Mouse (Mus musculus): ENCODE data around the gene Stard13. TPM values are rescaled to one million over a fixed set of nuclear protein-coding genes. Genes with fewer than 3 reads are reported as not detected.

The Stard13 gene
- polyA plus RNA-seq, 1 experiment from 2014 or later, result 4.5 TPM

- H3K9me3 ChIP-seq (replicated peaks; ENCODE audit: control insufficient read depth, low read length), result no peaks in the 10 kb centered on the region
- no peak overlapping the region for H3K27ac ChIP-seq (ENCODE audit: low read length)
- no peaks in the 10 kb centered on the region for H3K36me3 ChIP-seq (ENCODE audit: control insufficient read depth, insufficient read depth)
- no peaks in the 10 kb centered on the region for H3K27me3 ChIP-seq (ENCODE audit: control insufficient read depth, insufficient read depth, low read length)
- peaks cover 13% of the 10 kb centered on the region for H3K4me1 ChIP-seq (ENCODE audit: control insufficient read depth, insufficient read depth, low read length)
- H3K9ac ChIP-seq (ENCODE audit: low read length), result no peak overlapping the region
- 78% methylated on average over 9 of the region's 9 CpGs for WGBS
- H3K4me3 ChIP-seq (ENCODE audit: low read length), result no peak overlapping the region
- ATAC-seq (replicated peaks; ENCODE audit: extremely low read depth, insufficient read depth, low FRiP score), result no peak
- H3K4me2 ChIP-seq (ENCODE audit: low read depth, low read length), result no peak overlapping the region
These were observed 53.4 kb downstream of the Stard13 start for GRCm38 (mm10) chr5:151180176-151180785.

- no peak overlapping the region for H3K4me3 ChIP-seq (ENCODE audit: low read length)
- H3K27me3 ChIP-seq (ENCODE audit: control insufficient read depth, insufficient read depth, low read length), result no peaks in the 10 kb centered on the region
- H3K4me1 ChIP-seq (ENCODE audit: control insufficient read depth, insufficient read depth, low read length), result peaks cover 8% of the 10 kb centered on the region
- H3K9ac ChIP-seq (ENCODE audit: low read length), result no peak overlapping the region
- H3K9me3 ChIP-seq (replicated peaks; ENCODE audit: control insufficient read depth, low read length), result no peaks in the 10 kb centered on the region
- H3K27ac ChIP-seq (ENCODE audit: low read length), result no peak overlapping the region
- no peak for ATAC-seq (replicated peaks; ENCODE audit: extremely low read depth, insufficient read depth, low FRiP score)
- H3K4me2 ChIP-seq (ENCODE audit: low read depth, low read length), result no peak overlapping the region
- 88% methylated on average over 3 of the region's 3 CpGs for whole genome bisulfite sequencing
- H3K36me3 ChIP-seq (ENCODE audit: control insufficient read depth, insufficient read depth), result no peaks in the 10 kb centered on the region
These were observed 56.5 kb downstream of the Stard13 start for GRCm38 (mm10) chr5:151177171-151177570.

DNA sequence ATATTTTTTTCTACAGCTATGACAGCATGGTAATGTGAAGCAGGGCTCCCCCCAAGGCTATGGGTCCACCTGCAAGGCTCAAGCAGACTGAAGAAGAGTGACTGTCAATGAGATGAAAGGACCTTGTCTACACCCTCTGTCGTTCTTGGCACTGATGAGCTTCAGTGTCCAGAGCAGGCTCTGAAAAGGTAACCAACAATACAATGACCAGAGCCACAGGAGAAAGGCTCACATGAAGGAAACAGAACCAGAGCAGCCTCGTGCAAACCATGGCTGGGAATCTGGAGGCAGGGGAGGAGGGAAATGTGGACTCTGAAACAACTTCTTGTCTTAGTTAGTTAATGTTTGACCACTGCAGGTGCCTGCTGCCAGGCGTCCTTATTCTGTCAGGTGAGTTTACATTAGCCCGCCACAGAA is 57.7 kb downstream of the Stard13 start:
- 70% methylated on average over 4 of the region's 4 CpGs for WGBS
- Histone ChIP-seq H3K36me3 (ENCODE audit: control insufficient read depth, insufficient read depth) (no peaks in the 10 kb centered on the region), H3K4me2 (ENCODE audit: low read depth, low read length) (no peak overlapping the region), H3K9ac (ENCODE audit: low read length) (no peak overlapping the region), H3K9me3 (replicated peaks; ENCODE audit: control insufficient read depth, low read length) (no peaks in the 10 kb centered on the region), H3K27me3 (ENCODE audit: control insufficient read depth, insufficient read depth, low read length) (no peaks in the 10 kb centered on the region), H3K4me3 (ENCODE audit: low read length) (no peak overlapping the region), H3K27ac (ENCODE audit: low read length) (no peak overlapping the region), H3K4me1 (ENCODE audit: control insufficient read depth, insufficient read depth, low read length) (peaks cover 8% of the 10 kb centered on the region)
- no peak for ATAC-seq (replicated peaks; ENCODE audit: extremely low read depth, insufficient read depth, low FRiP score)

DNA sequence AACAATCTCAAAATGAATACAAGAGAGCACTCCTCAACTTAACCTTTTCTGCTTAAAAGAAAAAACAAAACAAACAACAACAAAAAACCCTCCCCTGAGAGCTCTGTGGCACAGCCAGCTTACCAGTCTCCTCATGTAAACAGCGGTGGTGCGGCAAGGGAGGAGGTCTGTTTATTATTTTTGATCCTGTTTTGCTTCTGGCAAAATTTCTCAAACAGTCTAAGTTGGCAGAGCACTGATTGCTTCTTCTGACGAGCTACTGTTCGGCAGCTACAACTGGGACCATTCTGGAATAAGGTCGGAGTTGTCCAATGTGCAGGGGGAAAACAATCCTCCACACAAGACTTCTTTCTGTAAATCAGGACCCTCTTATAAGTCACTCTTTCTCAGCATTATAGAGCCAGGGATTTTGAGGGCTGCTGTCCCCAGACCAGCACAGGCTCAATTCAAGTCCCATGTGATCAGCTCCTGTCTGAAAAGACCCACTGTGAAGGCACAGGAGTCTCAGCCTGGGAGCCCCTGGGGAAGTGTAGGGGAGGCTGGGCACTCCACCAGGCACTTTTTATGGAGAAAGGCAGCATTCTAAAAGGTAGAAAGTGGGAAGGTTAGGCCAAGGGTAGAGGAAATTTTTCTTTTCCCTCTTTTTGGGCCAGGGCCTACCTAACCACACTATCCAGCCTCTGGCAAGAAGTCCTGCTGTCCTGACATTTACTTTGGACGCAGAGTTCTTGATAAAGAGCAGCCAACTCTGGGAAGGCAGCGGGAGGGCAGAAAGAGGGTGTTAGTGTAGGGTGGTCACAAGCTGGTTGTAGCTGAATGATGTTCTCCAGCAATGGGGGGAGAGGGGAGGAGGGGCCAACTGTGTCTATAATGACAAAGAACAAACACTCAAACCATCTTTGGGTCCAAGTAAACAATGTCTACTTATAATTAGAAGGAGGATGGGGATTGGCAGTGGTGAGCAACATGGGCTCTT is 58.9 kb downstream of the Stard13 start:
- no peaks in the 10 kb centered on the region for H3K36me3 ChIP-seq (ENCODE audit: control insufficient read depth, insufficient read depth)
- no peak overlapping the region for H3K9ac ChIP-seq (ENCODE audit: low read length)
- no peaks in the 10 kb centered on the region for H3K27me3 ChIP-seq (ENCODE audit: control insufficient read depth, insufficient read depth, low read length)
- no peaks in the 10 kb centered on the region for H3K9me3 ChIP-seq (replicated peaks; ENCODE audit: control insufficient read depth, low read length)
- H3K27ac ChIP-seq (ENCODE audit: low read length), result peak overlapping the region; percentile 33
- H3K4me1 ChIP-seq (ENCODE audit: control insufficient read depth, insufficient read depth, low read length), result peaks cover 8% of the 10 kb centered on the region
- WGBS, result 53% methylated on average over 7 of the region's 7 CpGs
- no peak overlapping the region for H3K4me3 ChIP-seq (ENCODE audit: low read length)
- no peak overlapping the region for H3K4me2 ChIP-seq (ENCODE audit: low read depth, low read length)
- no peak; the same call in 1 of the 2 replicates for ATAC-seq (replicated peaks; ENCODE audit: extremely low read depth, insufficient read depth, low FRiP score)

- Histone ChIP-seq H3K4me2 (ENCODE audit: low read depth, low read length) (no peak overlapping the region), H3K27me3 (ENCODE audit: control insufficient read depth, insufficient read depth, low read length) (no peaks in the 10 kb centered on the region), H3K4me3 (ENCODE audit: low read length) (no peak overlapping the region), H3K4me1 (ENCODE audit: control insufficient read depth, insufficient read depth, low read length) (peaks cover 8% of the 10 kb centered on the region), H3K9ac (ENCODE audit: low read length) (no peak overlapping the region), H3K9me3 (replicated peaks; ENCODE audit: control insufficient read depth, low read length) (no peaks in the 10 kb centered on the region), H3K27ac (ENCODE audit: low read length) (no peak overlapping the region), H3K36me3 (ENCODE audit: control insufficient read depth, insufficient read depth) (no peaks in the 10 kb centered on the region)
- no peak for ATAC-seq (replicated peaks; ENCODE audit: extremely low read depth, insufficient read depth, low FRiP score)
- 77% methylated on average over 1 of the region's 1 CpGs for WGBS
These were observed 59.9 kb downstream of the Stard13 start for GRCm38 (mm10) chr5:151173774-151174173.

- H3K4me3 ChIP-seq (ENCODE audit: low read length), result no peak overlapping the region
- no peak overlapping the region for H3K27ac ChIP-seq (ENCODE audit: low read length)
- no peaks in the 10 kb centered on the region for H3K9me3 ChIP-seq (replicated peaks; ENCODE audit: control insufficient read depth, low read length)
- H3K27me3 ChIP-seq (ENCODE audit: control insufficient read depth, insufficient read depth, low read length), result no peaks in the 10 kb centered on the region
- H3K36me3 ChIP-seq (ENCODE audit: control insufficient read depth, insufficient read depth), result no peaks in the 10 kb centered on the region
- no peak for ATAC-seq (replicated peaks; ENCODE audit: extremely low read depth, insufficient read depth, low FRiP score)
- no peak overlapping the region for H3K4me2 ChIP-seq (ENCODE audit: low read depth, low read length)
- no peak overlapping the region for H3K9ac ChIP-seq (ENCODE audit: low read length)
- H3K4me1 ChIP-seq (ENCODE audit: control insufficient read depth, insufficient read depth, low read length), result peaks cover 11% of the 10 kb centered on the region
- WGBS, result 85% methylated on average over 3 of the region's 3 CpGs
These were observed 63.4 kb downstream of the Stard13 start for GRCm38 (mm10) chr5:151170168-151170750.

DNA sequence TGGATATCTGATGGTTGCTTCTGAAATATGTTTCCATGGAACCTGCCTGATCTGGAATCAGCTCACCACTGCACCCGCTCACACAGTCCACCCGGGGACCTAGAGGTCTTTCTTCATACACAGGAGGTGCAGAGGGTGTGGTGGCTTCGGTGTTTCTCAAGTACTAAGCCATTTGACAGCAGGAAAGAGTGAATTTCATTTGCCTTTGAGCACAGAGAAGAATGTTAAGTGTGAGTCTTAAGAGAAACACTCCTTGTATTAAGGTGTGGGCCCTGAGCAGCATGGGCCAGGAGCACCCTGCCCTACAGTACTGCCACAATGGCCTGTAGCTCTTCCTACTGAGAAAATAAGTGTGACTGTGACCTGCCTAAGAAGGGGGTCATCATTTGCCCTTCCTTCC is 65.4 kb downstream of the Stard13 start:
- no peak overlapping the region for H3K27ac ChIP-seq (ENCODE audit: low read length)
- ATAC-seq (replicated peaks; ENCODE audit: extremely low read depth, insufficient read depth, low FRiP score), result no peak
- WGBS, result 82% methylated on average over 3 of the region's 3 CpGs
- no peaks in the 10 kb centered on the region for H3K27me3 ChIP-seq (ENCODE audit: control insufficient read depth, insufficient read depth, low read length)
- no peak overlapping the region for H3K4me3 ChIP-seq (ENCODE audit: low read length)
- no peak overlapping the region for H3K4me2 ChIP-seq (ENCODE audit: low read depth, low read length)
- H3K36me3 ChIP-seq (ENCODE audit: control insufficient read depth, insufficient read depth), result no peaks in the 10 kb centered on the region
- H3K9ac ChIP-seq (ENCODE audit: low read length), result no peak overlapping the region
- no peaks in the 10 kb centered on the region for H3K9me3 ChIP-seq (replicated peaks; ENCODE audit: control insufficient read depth, low read length)
- peaks cover 7% of the 10 kb centered on the region for H3K4me1 ChIP-seq (ENCODE audit: control insufficient read depth, insufficient read depth, low read length)

DNA sequence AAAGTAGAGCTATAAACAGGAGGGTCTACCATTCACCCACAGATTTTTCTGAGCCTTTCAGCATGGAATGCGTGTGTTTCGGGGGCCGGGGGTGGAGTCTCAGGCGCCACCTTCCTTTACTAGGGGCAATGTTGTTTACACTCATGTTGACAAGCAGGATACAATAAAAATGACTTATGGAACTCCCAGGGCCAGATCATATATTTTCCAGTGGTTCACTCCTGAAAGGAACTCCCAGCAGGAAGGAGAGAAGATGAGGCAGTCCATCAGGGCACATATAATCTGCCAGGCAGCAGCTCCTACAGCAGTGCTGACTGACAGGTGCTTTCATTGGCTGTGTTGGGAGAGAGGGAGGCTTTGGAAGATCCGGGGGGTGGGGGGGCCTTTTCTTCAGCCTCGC is 66.0 kb downstream of the Stard13 start:
- Histone ChIP-seq H3K4me2 (ENCODE audit: low read depth, low read length) (no peak overlapping the region), H3K9me3 (replicated peaks; ENCODE audit: control insufficient read depth, low read length) (no peaks in the 10 kb centered on the region), H3K27ac (ENCODE audit: low read length) (no peak overlapping the region), H3K4me3 (ENCODE audit: low read length) (no peak overlapping the region), H3K9ac (ENCODE audit: low read length) (no peak overlapping the region), H3K36me3 (ENCODE audit: control insufficient read depth, insufficient read depth) (no peaks in the 10 kb centered on the region), H3K4me1 (ENCODE audit: control insufficient read depth, insufficient read depth, low read length) (peaks cover 7% of the 10 kb centered on the region), H3K27me3 (ENCODE audit: control insufficient read depth, insufficient read depth, low read length) (no peaks in the 10 kb centered on the region)
- no peak for ATAC-seq (replicated peaks; ENCODE audit: extremely low read depth, insufficient read depth, low FRiP score)
- WGBS, result 78% methylated on average over 6 of the region's 6 CpGs

DNA sequence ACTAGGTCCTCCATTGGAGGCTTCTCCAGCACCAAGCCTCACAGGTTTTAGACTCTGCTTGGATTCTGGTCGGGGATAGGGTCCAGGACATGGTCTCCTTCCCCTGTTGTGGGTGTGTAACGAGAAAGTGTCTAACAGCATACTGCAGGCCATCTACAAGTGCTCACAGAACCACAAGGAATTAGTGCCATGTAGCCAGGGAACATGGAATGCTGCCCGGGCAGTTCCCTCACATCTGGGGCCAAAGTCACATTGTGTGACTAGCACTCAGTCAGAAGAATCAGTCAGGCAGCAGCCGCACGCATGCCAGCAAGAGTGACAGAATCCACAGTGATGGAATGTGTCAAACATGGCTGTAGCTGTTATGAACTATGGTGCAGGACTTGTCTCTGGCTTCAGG is 67.4 kb downstream of the Stard13 start:
- peak; percentile 70 for ATAC-seq (replicated peaks; ENCODE audit: extremely low read depth, insufficient read depth, low FRiP score)

More for the DNA sequence above, 67.4 kb downstream of the Stard13 start:
- Histone ChIP-seq H3K4me2 (ENCODE audit: low read depth, low read length) (no peak overlapping the region), H3K27ac (ENCODE audit: low read length) (peak overlapping the region; percentile 71), H3K36me3 (ENCODE audit: control insufficient read depth, insufficient read depth) (no peaks in the 10 kb centered on the region), H3K9ac (ENCODE audit: low read length) (no peak overlapping the region), H3K4me3 (ENCODE audit: low read length) (no peak overlapping the region), H3K4me1 (ENCODE audit: control insufficient read depth, insufficient read depth, low read length) (peaks cover 7% of the 10 kb centered on the region), H3K27me3 (ENCODE audit: control insufficient read depth, insufficient read depth, low read length) (no peaks in the 10 kb centered on the region), H3K9me3 (replicated peaks; ENCODE audit: control insufficient read depth, low read length) (no peaks in the 10 kb centered on the region)
- 40% methylated on average over 5 of the region's 5 CpGs for WGBS

Measured in heart, embryonic 16.5 days (tissue).